Mouse (Mus musculus): ENCODE measurements at regions not wholly inside any gene's neighbourhood (a gene's known extent, or its start where the extent isn't known, plus 50 kb on each side); places are given as distances from the start of the nearest gene placed in this dataset.

- TF ChIP-seq MYC (IDR thresholded peaks at IDR 0.05; ENCODE audit: low read depth, low read length) (no peak), CTCF (conservative IDR thresholded peaks at IDR 0.05 in 1 of 2, IDR thresholded peaks at IDR 0.05 in 1 of 2; ENCODE audit: low read depth in 2 of 2, low read length in 2 of 2) (no peak), USF1 (IDR thresholded peaks at IDR 0.05; ENCODE audit: low read depth, low read length) (no peak), USF2 (conservative IDR thresholded peaks at IDR 0.05; ENCODE audit: low read depth, low read length) (no peak), ZNF384 (IDR thresholded peaks at IDR 0.05; ENCODE audit: low read depth, low read length) (no peak), CHD2 (IDR thresholded peaks at IDR 0.05; ENCODE audit: low read length) (no peak), BHLHE40 (IDR thresholded peaks at IDR 0.05; ENCODE audit: low read depth, low read length) (no peak), CHD1 (IDR thresholded peaks at IDR 0.05; ENCODE audit: low read depth, low read length) (no peak), POLR2A (IDR thresholded peaks at IDR 0.05; ENCODE audit: low read depth, low read length) (no peak), ZMIZ1 (IDR thresholded peaks at IDR 0.05; ENCODE audit: low read depth, low read length) (no peak), IRF4 (IDR thresholded peaks at IDR 0.05; ENCODE audit: low read depth, low read length) (no peak), MAZ (IDR thresholded peaks at IDR 0.05; ENCODE audit: low read depth, low read length) (no peak), EP300 (IDR thresholded peaks at IDR 0.05; ENCODE audit: low read length) (no peak), MEF2A (IDR thresholded peaks at IDR 0.05; ENCODE audit: borderline replicate concordance, low read depth, low read length) (no peak)
Measured at GRCm38 (mm10) chr11:114226553-114226952, 159.7 kb upstream of the Sdk2 start.

Measured in CH12.LX (cell line).